Comparison of ENCODE assay signal across 19 mouse cellular contexts in the genomic region with DNA sequence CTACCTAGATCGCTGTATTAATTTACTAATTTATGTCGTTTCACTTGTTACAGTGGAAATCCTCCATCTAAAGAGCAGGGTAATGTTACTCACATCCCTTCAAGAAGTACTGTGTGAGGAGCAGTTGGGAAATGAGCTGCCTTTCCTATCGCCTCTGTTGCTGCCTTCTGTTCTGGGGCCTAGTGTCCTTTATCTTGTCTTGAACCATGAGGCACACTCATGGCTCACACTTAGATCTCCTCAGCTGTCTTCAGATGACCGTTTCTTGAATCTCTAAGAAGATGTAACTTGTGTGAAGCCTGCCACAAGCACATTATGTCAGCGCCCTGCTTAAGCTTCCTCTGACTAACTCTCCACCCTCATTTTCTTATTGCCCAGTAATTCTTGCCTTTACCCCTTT.
DNase-seq lines count a peak whose midpoint lies in the region; ATAC-seq and TF ChIP-seq lines count a peak whose summit lies in the region.
"Had no signal": no experiment of that assay in that cellular context is flagged by ENCODE, and none has a peak within 500 bp of the region (broad histone marks: within the 10 kb centered on the region; RNA-seq: fewer than 3 reads in every experiment).

No protein-coding gene starts in this region.

- no peaks in the 10 kb centered on the region for H3K27me3 ChIP-seq in erythroblast, embryonic 14.5 days (ENCODE audit: control insufficient read depth)
- H3K27me3 ChIP-seq in hindbrain, embryonic 13.5 days: no peaks in the 10 kb centered on the region
- H3K27me3 ChIP-seq in hindbrain, postnatal 0 days (ENCODE audit: insufficient read depth, low read length): no peaks in the 10 kb centered on the region
- H3K27me3 ChIP-seq in MEL (ENCODE audit: control insufficient read depth in 1 of 2, insufficient read depth in 2 of 2, low read length in 2 of 2): no peaks in the 10 kb centered on the region
- H3K27me3 ChIP-seq in liver, embryonic 16.5 days (ENCODE audit: control insufficient read depth, insufficient read depth, low read depth, low read length): no peaks in the 10 kb centered on the region
- no peaks in the 10 kb centered on the region for H3K27me3 ChIP-seq in forebrain, embryonic 14.5 days (replicated peaks; ENCODE audit: control insufficient read depth, insufficient read depth, low read length)
- H3K27me3 ChIP-seq: CH12.LX; embryonic facial prominence, embryonic 15.5 days; limb, embryonic 13.5 days; Patski had no signal

- TF ChIP-seq EP300 in MEL (IDR thresholded peaks at IDR 0.05; ENCODE audit: low read depth in 1 of 2, low read length in 2 of 2): no peak

- H3K4me2 ChIP-seq in hindbrain, embryonic 13.5 days: no peak overlapping the region
- no peak overlapping the region for H3K4me2 ChIP-seq in hindbrain, postnatal 0 days (ENCODE audit: low read depth, low read length)
- peak overlapping the region; percentile 25; the same call in 1 of the 2 replicates for H3K4me2 ChIP-seq in liver, embryonic 16.5 days (ENCODE audit: low read depth, low read length)
- no peak overlapping the region for H3K4me2 ChIP-seq in forebrain, embryonic 14.5 days (ENCODE audit: low read length)
- H3K4me2 ChIP-seq: embryonic facial prominence, embryonic 15.5 days; limb, embryonic 13.5 days; midbrain, embryonic 11.5 days had no signal

- DNase-seq in hindbrain, postnatal 0 days (ENCODE audit: low spot score): no peak
- peak; percentile 40 for DNase-seq in MEL (ENCODE audit: low read depth, low spot score)
- DNase-seq in spleen, postnatal 10 days (ENCODE audit: low spot score in 2 of 2): no peak
- DNase-seq in forebrain, embryonic 14.5 days (ENCODE audit: low spot score): no peak
- DNase-seq: cerebellum, adult 18-20 months; right cerebral cortex, adult 18-20 months; spleen, adult 18-20 months; thymus, adult 18-20 months had no signal

- 96% methylated on average over 5 of the region's 5 CpGs for WGBS in hindbrain, embryonic 13.5 days
- WGBS in hindbrain, postnatal 0 days: 91% methylated on average over 5 of the region's 5 CpGs
- WGBS in liver, embryonic 16.5 days (ENCODE audit: insufficient replicate concordance): 38% methylated on average over 5 of the region's 5 CpGs
- 89% methylated on average over 5 of the region's 5 CpGs for WGBS in forebrain, embryonic 14.5 days

- ATAC-seq in erythroblast, adult 5-6 weeks (replicated peaks; ENCODE audit: low FRiP score, poor library complexity, severe bottlenecking): no peak
- no peak for ATAC-seq in hindbrain, embryonic 13.5 days (ENCODE audit: low FRiP score)
- ATAC-seq in hindbrain, postnatal 0 days: no peak
- ATAC-seq in liver, embryonic 16.5 days (ENCODE audit: low read depth): peak; percentile 78
- no peak for ATAC-seq in forebrain, embryonic 14.5 days
- ATAC-seq: forebrain, embryonic 16.5 days; Patski had no signal

- H3K36me3 ChIP-seq in erythroblast, embryonic 14.5 days (ENCODE audit: control insufficient read depth): peaks cover 8% of the 10 kb centered on the region
- H3K36me3 ChIP-seq in hindbrain, embryonic 13.5 days: no peaks in the 10 kb centered on the region
- no peaks in the 10 kb centered on the region for H3K36me3 ChIP-seq in hindbrain, postnatal 0 days (ENCODE audit: insufficient read depth, low read length)
- H3K36me3 ChIP-seq in MEL (ENCODE audit: control insufficient read depth in 1 of 2, insufficient read depth in 2 of 2, low read length in 2 of 2): peaks cover 3 to 39% of the 10 kb centered on the region in 2 experiments; a peak in 3 of 4 replicates
- peaks cover 2% of the 10 kb centered on the region; the same call in 1 of the 2 replicates for H3K36me3 ChIP-seq in liver, embryonic 16.5 days (ENCODE audit: control insufficient read depth, insufficient read depth)
- H3K36me3 ChIP-seq in forebrain, embryonic 14.5 days (ENCODE audit: control insufficient read depth, insufficient read depth, low read length): no peaks in the 10 kb centered on the region

- no peaks in the 10 kb centered on the region for H3K9me3 ChIP-seq in erythroblast, embryonic 14.5 days (ENCODE audit: control insufficient read depth, low read length)
- no peaks in the 10 kb centered on the region for H3K9me3 ChIP-seq in hindbrain, embryonic 13.5 days
- no peaks in the 10 kb centered on the region for H3K9me3 ChIP-seq in hindbrain, postnatal 0 days (ENCODE audit: low read length)
- H3K9me3 ChIP-seq in MEL (replicated peaks; ENCODE audit: insufficient read depth, low read length): no peaks in the 10 kb centered on the region
- H3K9me3 ChIP-seq in liver, embryonic 16.5 days (replicated peaks; ENCODE audit: control insufficient read depth, low read length): no peaks in the 10 kb centered on the region
- H3K9me3 ChIP-seq in forebrain, embryonic 14.5 days (replicated peaks; ENCODE audit: control insufficient read depth, low read length): no peaks in the 10 kb centered on the region
- H3K9me3 ChIP-seq: embryonic facial prominence, embryonic 15.5 days; limb, embryonic 13.5 days had no signal

- no peak overlapping the region for H3K9ac ChIP-seq in hindbrain, embryonic 13.5 days
- H3K9ac ChIP-seq in hindbrain, postnatal 0 days (replicated peaks; ENCODE audit: low read length): no peak overlapping the region
- no peak overlapping the region for H3K9ac ChIP-seq in MEL (ENCODE audit: control insufficient read depth, low read depth, low read length, poor library complexity, severe bottlenecking)
- H3K9ac ChIP-seq in liver, embryonic 16.5 days (ENCODE audit: low read depth, low read length): no peak overlapping the region
- H3K9ac ChIP-seq in forebrain, embryonic 14.5 days (ENCODE audit: low read length): no peak overlapping the region
- H3K9ac ChIP-seq: embryonic facial prominence, embryonic 15.5 days; limb, embryonic 13.5 days had no signal

- no peak for TF ChIP-seq RAD21 in MEL (IDR thresholded peaks at IDR 0.05; ENCODE audit: low read depth, low read length)

- peaks cover 69% of the 10 kb centered on the region for H3K4me1 ChIP-seq in erythroblast, embryonic 14.5 days (ENCODE audit: control insufficient read depth)
- peaks cover 16% of the 10 kb centered on the region for H3K4me1 ChIP-seq in hindbrain, embryonic 13.5 days (replicated peaks)
- H3K4me1 ChIP-seq in hindbrain, postnatal 0 days (ENCODE audit: insufficient read depth, low read length): peaks cover 10% of the 10 kb centered on the region; the same call in 1 of the 2 replicates
- H3K4me1 ChIP-seq in MEL (ENCODE audit: control insufficient read depth in 1 of 2, insufficient read depth in 2 of 2, low read length in 2 of 2): peaks cover 6 to 21% of the 10 kb centered on the region in 2 experiments
- peaks cover 47% of the 10 kb centered on the region for H3K4me1 ChIP-seq in liver, embryonic 16.5 days (ENCODE audit: control insufficient read depth, low read depth, low read length)
- H3K4me1 ChIP-seq in forebrain, embryonic 14.5 days (ENCODE audit: control insufficient read depth, insufficient read depth, low read length): peaks cover 19% of the 10 kb centered on the region

- no peak for TF ChIP-seq POLR2A in MEL (IDR thresholded peaks at IDR 0.05; ENCODE audit: control insufficient read depth in 1 of 2, insufficient read depth in 1 of 2, low read depth in 1 of 2, low read length in 2 of 2, poor library complexity in 1 of 2)

- peak overlapping the region; percentile 1 for H3K4me3 ChIP-seq in erythroblast, embryonic 14.5 days (replicated peaks)
- no peak overlapping the region for H3K4me3 ChIP-seq in hindbrain, embryonic 13.5 days
- H3K4me3 ChIP-seq in hindbrain, postnatal 0 days (ENCODE audit: low read length): no peak overlapping the region
- H3K4me3 ChIP-seq in MEL (ENCODE audit: control insufficient read depth in 1 of 2, insufficient read depth in 1 of 2, low read depth in 2 of 2, low read length in 2 of 2): no peak overlapping the region
- no peak overlapping the region for H3K4me3 ChIP-seq in liver, embryonic 16.5 days (ENCODE audit: low read depth, low read length)
- H3K4me3 ChIP-seq in forebrain, embryonic 14.5 days (ENCODE audit: low read depth, low read length): no peak overlapping the region
- H3K4me3 ChIP-seq: embryonic facial prominence, embryonic 15.5 days; left cerebral cortex, adult 2 months; limb, embryonic 13.5 days had no signal

- H3K79me2 ChIP-seq in MEL (ENCODE audit: control insufficient read depth, insufficient read depth, low read length, poor library complexity): peaks cover 2% of the 10 kb centered on the region; the same call in 1 of the 2 replicates

- 0 out of 2 replicates have a peak overlapping the region, but pooled peaks have one; percentile 18 for H3K27ac ChIP-seq in hindbrain, embryonic 13.5 days
- H3K27ac ChIP-seq in hindbrain, postnatal 0 days: no peak overlapping the region
- H3K27ac ChIP-seq in MEL (ENCODE audit: control insufficient read depth, low read depth, low read length): peak overlapping the region; percentile 50
- H3K27ac ChIP-seq in liver, embryonic 16.5 days (ENCODE audit: low read length): peak overlapping the region; percentile 63
- H3K27ac ChIP-seq in forebrain, embryonic 14.5 days (ENCODE audit: low read depth, low read length): no peak overlapping the region
- H3K27ac ChIP-seq: embryonic facial prominence, embryonic 15.5 days; left cerebral cortex, adult 2 months; limb, embryonic 13.5 days had no signal

- no peak for TF ChIP-seq CTCF in hindbrain, postnatal 0 days (IDR thresholded peaks at IDR 0.05; ENCODE audit: low read depth)
- TF ChIP-seq CTCF in MEL (IDR thresholded peaks at IDR 0.05 in 2 of 3, conservative IDR thresholded peaks at IDR 0.05 in 1 of 3; ENCODE audit: control insufficient read depth in 1 of 3, insufficient read depth in 1 of 3, low read depth in 2 of 3, low read length in 3 of 3, poor library complexity in 1 of 3, severe bottlenecking in 1 of 3): no peak

TF ChIP-seq in MEL, 35 proteins besides CTCF, POLR2A, EP300 and RAD21 (continues in another document):
- TF ChIP-seq MAZ (IDR thresholded peaks at IDR 0.05; ENCODE audit: low read depth, low read length) (no peak), CHD1 (IDR thresholded peaks at IDR 0.05; ENCODE audit: low read depth, low read length) (no peak), GATA1 (IDR thresholded peaks at IDR 0.05; ENCODE audit: low read depth, low read length) (no peak), ZNF384 (IDR thresholded peaks at IDR 0.05; ENCODE audit: low read depth, low read length) (no peak), ZKSCAN1 (IDR thresholded peaks at IDR 0.05; ENCODE audit: low read depth, low read length) (no peak), TBP (IDR thresholded peaks at IDR 0.05; ENCODE audit: low read depth, low read length) (no peak), MEF2A (IDR thresholded peaks at IDR 0.05; ENCODE audit: extremely low read depth, insufficient replicate concordance, low read depth, low read length, poor library complexity, severe bottlenecking) (no peak), CHD2 (IDR thresholded peaks at IDR 0.05; ENCODE audit: low read length) (no peak), MXI1 (IDR thresholded peaks at IDR 0.05; ENCODE audit: low read depth, low read length) (no peak), POLR2AphosphoS5 (IDR thresholded peaks at IDR 0.05; ENCODE audit: borderline replicate concordance, low read depth, low read length) (no peak), KAT2A (conservative IDR thresholded peaks at IDR 0.05; ENCODE audit: low read depth, low read length) (no peak), ELF1 (IDR thresholded peaks at IDR 0.05; ENCODE audit: low read depth, low read length) (no peak), TAL1 (IDR thresholded peaks at IDR 0.05; ENCODE audit: low read length) (no peak)

Comparison
In these comparisons a context has a peak if more than half of its experiments do, and no peak if none do; other contexts are left out.
1. H3K27ac ChIP-seq: peak in hindbrain, embryonic 13.5 days (single experiment), MEL (single experiment) and liver, embryonic 16.5 days (single experiment); none in hindbrain, postnatal 0 days (single experiment) and forebrain, embryonic 14.5 days (single experiment).